Mouse (Mus musculus) liver, adult (tissue): ENCODE results near the gene Klc4.

Experiments used
- GATA4 ChIP-seq: IDR thresholded peaks from 2 replicates; pipeline ENCODE4 v1.6.1; 2014; ENCODE audit warnings: mild to moderate bottlenecking, low read length; ENCODE audit not compliant: insufficient replicate concordance

The Klc4 gene

DNA sequence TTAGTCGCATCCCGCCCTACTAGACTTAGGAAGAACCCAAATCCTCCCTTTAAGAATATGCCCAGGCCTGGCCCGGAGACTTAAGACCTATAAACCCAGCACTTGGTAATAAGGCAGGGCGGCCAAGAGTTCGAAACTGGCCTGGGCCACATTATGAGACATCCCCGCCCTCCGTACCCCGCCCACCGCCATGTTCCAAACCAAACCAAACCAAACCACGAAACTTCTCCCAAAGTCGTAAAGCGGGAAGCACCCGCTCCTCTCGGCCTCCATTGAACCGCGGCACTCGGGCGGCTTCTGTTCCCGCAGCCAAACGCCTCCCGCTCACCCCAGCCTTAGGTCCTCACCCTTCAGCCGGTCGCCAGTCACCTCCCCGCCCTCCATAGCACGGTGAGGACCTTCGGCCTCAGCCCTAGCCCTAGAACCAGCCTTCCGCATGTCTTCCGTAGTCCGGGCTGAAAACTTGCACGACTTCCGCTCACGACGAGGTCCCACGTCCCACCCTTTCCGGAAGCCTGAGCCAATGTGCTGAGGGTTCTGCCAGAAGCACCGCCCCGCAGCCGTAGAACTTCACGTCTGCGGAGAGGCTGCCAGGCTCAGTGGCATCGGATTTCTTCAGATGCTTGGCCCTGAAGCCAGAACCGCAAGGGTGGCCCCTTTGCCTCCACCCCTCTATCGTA, 28.2 kb upstream of the Klc4 start, which contains the start of gene Rrp36:
Rrp36 (minus strand) TSS at position 503 of the 680 bp plus-strand sequence.
- TF ChIP-seq GATA4 = no peak

DNA sequence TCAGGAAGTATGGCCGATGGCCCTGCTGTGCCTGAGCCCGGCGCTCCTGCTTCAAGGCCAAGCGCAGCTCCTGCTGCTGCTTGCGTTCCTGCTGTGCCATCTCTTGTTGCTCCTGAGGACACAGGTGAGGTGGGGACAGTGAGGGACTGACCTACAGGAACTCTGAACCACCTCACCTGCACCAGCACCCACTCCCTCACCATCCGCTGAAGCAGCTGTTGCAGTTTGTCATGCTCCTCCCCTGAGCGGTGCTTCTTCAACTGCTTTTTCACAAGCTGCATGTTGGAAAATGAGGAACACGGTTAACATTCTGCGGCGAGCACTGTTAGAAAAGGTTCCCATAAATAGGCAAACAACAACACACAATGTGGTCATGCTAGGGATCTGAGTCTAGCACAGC, 24.1 kb upstream of the Klc4 start:
- TF ChIP-seq GATA4 = no peak

DNA sequence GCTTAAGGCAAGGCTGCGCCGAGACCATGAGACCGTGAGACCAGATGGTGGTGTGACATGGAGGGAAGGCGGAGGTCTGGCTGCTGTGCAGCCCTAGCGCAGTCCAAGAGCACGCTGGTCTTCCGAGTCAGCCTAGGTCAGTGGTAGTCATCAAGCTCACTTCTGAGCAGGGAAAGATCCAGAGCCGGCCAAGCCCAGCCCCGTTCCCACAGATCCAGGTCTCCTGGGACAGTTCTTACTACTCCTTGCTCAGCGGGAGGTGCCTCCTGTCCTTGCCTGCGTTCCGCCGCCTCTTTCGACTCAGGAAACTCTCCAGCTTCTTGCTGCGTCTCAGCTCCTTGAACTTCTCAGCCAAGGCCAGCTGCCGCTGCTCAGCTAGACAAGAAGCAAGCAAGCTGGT, 21.9 kb upstream of the Klc4 start:
- TF ChIP-seq GATA4 = no peak

DNA sequence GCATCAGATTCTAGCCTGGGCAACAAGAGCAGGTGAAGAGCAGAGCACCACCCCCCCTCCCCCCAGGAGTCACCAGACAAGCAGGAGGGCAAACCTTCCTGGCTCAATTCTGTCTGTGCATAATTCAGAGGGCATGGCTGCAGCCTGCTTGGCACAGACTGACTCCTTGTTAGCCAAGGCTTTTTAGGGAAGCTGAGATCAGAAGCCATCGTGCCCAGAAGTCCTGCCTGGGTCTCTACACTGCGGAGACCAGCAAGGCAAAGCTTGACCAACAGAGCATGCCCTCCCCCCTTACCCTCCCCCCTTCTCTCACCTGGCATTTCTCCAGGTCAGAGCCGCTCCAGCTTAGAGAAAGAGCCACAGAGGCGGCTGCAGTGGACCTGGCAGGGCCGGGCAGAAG, 16.9 kb upstream of the Klc4 start:
- no peak for TF ChIP-seq GATA4

DNA sequence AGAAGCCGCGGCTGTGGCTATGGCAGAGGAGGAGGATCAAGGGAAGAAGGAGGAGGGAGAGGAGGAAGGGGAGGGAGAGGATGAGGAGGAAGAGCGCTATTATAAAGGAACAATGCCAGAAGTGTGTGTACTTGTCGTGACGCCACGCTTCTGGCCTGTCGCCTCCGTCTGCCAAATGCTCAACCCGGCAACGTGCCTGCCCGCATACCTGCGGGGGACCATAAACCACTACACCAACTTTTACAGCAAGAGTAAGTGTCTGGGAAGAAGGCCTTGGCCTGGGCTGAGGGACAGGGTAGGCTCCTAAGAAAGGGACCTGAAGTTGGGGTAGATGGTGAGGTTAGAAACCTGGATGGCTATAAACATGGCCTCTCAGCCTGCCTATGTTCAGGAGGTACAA, 16.2 kb upstream of the Klc4 start:
- TF ChIP-seq GATA4 = no peak

DNA sequence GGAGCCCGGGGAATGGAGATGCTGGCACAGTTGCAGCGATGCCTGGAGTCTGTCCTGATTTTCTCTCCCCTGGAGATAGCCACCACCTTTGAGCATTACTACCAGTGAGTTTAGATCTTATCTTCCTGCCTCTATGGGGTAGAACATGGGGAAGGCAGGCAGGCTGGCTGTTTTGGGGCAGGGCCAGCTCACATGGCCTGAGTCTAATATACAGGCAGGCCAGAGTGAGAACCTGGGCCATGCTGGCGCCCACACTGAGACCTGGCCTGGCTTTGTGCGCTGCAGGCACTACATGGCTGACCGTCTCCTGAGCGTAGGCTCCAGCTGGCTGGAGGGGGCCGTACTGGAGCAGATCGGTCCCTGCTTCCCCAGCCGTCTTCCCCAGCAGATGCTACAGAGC, 15.5 kb upstream of the Klc4 start:
- no peak for TF ChIP-seq GATA4

DNA sequence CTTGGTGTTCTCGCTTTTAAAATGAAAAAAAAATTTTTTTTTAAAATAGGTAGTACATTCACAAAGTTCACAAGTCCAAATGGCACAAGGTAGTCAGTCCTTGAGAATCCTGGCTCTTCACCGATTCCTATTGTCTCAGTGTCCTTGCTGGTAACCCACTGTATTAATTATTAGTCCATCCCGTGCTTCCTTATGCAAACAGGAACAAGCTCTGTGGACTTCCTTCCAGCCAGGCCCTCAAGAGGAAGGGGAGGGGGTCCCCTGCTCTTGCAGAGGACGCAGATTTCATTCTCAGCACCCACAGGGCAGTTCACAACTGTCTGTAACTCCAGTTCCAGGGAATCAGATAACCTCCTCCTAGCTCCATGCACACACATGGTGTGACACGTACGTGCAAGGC, 10.2 kb upstream of the Klc4 start:
- no peak for TF ChIP-seq GATA4

DNA sequence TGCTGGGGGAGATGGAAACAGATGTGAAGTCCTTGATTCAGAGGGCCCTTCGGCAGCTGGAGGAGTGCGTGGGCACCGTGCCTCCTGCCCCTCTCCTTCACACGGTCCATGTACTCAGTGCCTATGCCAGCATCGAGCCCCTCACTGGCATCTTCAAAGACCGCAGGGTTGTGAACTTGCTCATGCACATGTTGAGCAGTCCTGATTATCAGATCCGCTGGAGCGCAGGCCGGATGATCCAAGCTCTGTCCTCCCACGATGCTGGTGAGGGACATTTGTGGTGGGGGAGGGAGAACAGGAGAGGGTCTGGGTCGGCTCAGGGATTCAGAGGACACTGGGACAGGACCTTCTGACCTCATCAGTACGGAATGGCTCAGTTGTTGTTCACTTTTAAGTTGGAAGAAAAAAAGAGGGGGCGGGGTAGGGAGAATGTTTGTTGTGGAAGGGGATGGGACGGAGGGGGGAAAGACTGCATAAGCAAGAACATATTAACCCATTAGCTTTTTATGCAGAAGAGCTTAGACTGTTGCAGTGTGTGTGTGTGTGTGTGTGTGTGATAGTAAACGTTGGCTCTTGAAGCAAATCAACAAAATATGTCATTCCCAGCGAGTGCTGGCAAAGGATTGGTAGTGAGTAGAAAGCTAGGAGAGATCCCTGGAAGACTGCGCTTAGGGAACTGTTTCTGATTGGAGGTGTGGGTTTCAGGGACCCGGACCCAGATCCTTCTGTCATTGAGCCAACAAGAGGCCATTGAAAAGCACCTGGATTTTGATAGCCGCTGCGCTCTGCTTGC, 6.1 kb upstream of the Klc4 start:
- TF ChIP-seq GATA4 = no peak

DNA sequence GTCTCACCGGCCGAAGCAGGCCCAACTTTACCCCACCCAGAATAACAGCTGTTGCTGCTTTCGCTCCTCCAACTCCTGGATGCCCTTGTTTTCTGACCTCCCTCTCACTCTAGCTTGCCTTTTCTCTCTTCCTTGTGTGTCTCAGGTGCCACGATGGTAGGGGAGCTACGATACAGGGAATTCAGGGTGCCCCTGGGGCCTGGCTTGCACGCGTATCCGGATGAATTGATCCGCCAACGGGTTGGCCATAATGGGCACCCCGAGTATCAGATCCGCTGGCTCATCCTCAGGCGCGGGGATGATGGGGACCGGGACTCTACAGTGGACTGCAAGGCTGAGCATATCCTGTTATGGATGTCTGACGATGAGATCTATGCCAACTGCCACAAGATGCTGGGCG, 5.5 kb upstream of the Klc4 start:
- TF ChIP-seq GATA4 = no peak

DNA sequence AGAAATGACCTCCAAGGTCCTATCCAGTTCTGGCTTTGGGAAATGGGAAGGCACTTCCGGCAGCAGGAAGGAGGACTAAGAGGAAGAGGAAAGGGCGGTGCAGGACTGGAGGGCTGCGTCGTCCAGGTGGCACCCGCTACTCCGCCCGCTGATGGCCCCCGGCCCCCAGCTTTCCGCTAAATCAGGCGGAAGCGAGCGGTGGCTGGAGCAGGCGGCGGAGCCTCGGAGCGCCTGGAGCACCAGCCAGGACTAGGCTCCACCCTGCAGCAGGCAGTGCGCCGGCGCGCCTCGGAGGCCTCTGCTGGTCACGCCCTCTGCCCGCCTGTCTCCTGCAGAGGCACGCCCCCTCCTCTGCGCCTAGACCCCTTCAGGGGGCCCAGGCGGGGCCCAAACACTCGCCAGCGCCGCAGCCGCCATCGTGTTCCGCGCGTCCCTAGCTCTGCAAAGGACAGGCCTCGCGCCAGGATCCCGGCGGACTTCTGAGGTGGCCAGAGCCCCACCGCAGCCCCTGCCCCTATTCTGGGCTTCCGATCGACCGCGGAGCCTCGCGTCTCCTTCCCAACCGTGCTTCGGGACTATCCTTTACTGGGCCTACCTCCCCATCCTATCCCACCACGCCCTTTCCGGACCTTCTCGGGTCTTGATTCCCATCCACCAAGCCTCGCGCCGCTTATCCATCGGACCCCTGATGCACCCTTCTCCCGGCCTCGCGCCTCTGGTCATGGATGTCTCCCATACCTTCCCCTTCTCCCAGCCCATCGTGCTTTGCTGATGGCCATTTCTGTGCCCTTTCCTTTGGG, 4.6 kb upstream of the Klc4 start, which contains the start of gene Cul7:
Cul7 (plus strand) TSS at position 106 of the 800 bp plus-strand sequence.
- peak; percentile 46; the same call in 1 of the 2 replicates for TF ChIP-seq GATA4

DNA sequence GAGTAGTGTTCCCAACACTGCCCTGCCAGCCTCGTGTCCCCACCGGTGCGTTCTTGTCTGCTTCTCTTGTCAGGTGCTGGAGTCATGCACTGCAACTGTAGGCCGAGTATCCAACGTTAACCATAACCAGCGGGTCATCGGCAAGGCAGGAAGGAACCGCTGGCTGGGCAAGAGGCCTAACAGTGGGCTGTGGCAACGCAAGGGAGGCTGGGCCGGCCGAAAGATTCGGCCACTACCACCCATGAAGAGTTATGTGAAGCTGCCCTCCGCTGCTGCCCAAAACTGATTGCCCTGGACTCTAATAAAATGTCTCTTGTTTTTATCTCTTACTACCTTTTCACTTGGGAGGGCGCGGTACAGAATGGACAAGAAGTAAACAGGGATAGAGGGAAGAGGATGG, 4.0 kb upstream of the Klc4 start:
- no peak for TF ChIP-seq GATA4

DNA sequence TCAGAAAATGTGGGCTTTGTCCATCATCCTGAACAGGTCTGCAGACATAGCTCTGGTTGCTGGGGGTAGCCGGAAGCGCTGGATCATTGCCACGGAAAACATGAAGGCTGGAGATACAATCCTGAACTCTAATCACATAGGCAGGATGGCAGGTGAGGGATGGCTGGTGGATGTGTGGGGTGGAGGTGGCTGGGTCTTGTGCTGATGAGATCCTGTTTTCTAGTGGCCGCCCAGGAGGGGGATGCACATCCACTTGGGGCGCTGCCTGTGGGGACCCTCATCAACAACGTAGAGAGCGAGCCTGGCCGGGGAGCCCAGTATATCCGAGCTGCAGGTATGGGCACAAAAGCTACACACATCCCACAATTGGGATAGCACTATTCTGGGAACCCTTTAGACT, 2.6 kb upstream of the Klc4 start:
- TF ChIP-seq GATA4 = no peak

DNA sequence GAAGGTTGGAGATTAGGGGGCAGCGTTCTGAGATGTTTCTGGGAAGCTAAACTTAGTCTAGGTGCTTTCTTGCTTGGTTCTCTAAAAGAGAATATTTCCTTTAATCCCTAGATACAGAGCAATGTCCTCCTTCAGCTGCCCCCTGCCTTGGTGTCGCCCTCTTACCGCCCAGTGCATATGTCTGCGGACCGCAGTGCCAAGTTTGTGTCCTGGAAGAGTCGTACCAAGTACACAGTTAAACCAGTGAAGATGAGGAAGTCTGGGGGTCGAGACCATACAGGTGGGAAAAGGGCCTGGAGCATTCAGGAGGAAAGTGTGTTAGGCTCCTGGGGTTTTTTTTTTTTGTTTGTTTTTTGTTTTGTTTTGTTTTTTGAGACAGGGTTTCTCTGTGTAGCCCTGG, 1.5 kb upstream of the Klc4 start:
- TF ChIP-seq GATA4 = no peak

DNA sequence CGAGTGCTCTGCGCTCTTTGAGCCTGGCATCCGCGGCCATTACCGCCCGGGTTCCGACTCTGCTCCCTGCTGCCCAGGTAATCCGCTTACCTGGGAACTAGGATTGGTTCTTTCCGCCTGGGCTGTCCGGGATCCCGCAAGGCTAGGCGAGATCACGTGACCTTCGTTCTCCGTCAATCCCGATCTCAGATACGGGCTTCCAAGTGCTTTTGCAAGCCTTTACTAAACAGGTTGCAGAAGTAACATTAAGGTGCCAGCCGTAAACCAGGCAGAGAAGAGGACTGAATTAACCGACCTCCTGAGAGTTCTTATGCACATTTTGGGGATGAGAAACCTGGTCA, 470 bp upstream of the Klc4 start:
- no peak for TF ChIP-seq GATA4

DNA sequence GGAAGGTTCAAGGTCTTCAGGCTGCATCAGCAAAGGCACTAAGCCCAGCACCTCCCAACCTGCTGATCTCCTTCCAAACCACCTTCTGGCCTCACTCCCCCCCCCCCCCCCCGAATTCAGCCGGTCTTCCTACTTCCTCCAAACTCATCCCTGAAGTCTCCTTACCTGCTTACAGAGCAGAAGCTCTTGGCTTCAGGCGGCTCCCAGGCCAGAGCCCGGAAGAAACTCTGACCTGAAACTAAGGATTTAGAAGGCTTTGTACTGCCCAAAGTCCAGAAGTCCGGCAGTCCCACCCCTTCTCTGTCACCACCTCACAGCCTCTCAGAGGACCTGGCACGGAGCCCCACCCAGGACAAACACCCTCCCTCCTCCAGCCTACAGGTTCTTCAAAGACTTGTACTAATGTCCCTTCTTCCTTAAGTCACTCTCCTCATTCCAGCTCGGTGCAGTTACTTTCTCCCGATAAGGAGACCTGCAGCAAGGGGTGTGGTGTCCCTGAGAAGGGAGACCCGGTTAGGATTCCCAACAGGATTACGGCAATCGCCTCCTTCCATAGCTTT, 826 bp downstream of the Klc4 start:
- TF ChIP-seq GATA4 = no peak
